Mouse (Mus musculus) liver, adult 2 months (tissue): ENCODE measurements at regions not wholly inside any gene's neighbourhood (a gene's known extent, or its start where the extent isn't known, plus 50 kb on each side); places are given as distances from the start of the nearest gene placed in this dataset.

Experiments
- DNase-seq: peaks from one replicate; pipeline ENCODE4 v3.0.0-alpha.2; 2011; ENCODE audit warnings: low read depth, low spot score; ENCODE audit errors: extremely low read depth
- H3K27ac ChIP-seq: fragments of 200-500 bp; replicated peaks from 2 replicates; pipeline ENCODE4 v1.5.1; 2012; ENCODE audit warnings: low read depth, mild to moderate bottlenecking, control low read depth, inconsistent platforms, low read length; ENCODE audit not compliant: insufficient read depth
- H3K27me3 ChIP-seq: fragments of 200-500 bp; 2 replicates; pipeline ENCODE4 v1.6.1; 2012; ENCODE audit warnings: mild to moderate bottlenecking, moderate library complexity, low read length, inconsistent platforms; ENCODE audit not compliant: control insufficient read depth, insufficient read depth
- H3K36me3 ChIP-seq: fragments of 200-500 bp; 2 replicates; pipeline ENCODE4 v1.6.1; 2012; ENCODE audit warnings: low read length, inconsistent platforms; ENCODE audit not compliant: control insufficient read depth, insufficient read depth
- H3K4me1 ChIP-seq: fragments of 200-500 bp; 2 replicates; pipeline ENCODE4 v1.6.1; 2011; ENCODE audit warnings: low read length; ENCODE audit not compliant: control insufficient read depth, insufficient read depth
- H3K4me3 ChIP-seq: fragments of 200-500 bp; 2 replicates; pipeline ENCODE4 v1.5.1; 2011; ENCODE audit warnings: low read depth, mild to moderate bottlenecking, control low read depth, low read length, moderate library complexity; ENCODE audit not compliant: insufficient read depth
- H3K79me2 ChIP-seq: fragments of 200-500 bp; 2 replicates; pipeline ENCODE4 v1.6.1; 2012; ENCODE audit warnings: inconsistent platforms, mild to moderate bottlenecking, low read length, moderate library complexity; ENCODE audit not compliant: control insufficient read depth, insufficient read depth
- H3K9ac ChIP-seq: fragments of 200-500 bp; 2 replicates; pipeline ENCODE4 v1.6.1; 2012; ENCODE audit warnings: low read depth, mild to moderate bottlenecking, control low read depth, inconsistent platforms, low read length
- CTCF ChIP-seq: fragments of 200-500 bp; IDR thresholded peaks from 2 replicates; pipeline ENCODE4 v1.5.1; 2011; ENCODE audit warnings: low read depth, low read length, control low read depth
- POLR2A ChIP-seq: fragments of 200-500 bp; IDR thresholded peaks from 2 replicates; pipeline ENCODE4 v1.6.1; 2011; ENCODE audit warnings: low read length, control low read depth; ENCODE audit not compliant: insufficient read depth; ENCODE audit errors: extremely low read depth
- WGBS: fragments of 180-500 bp; shearing (Covaris S2); methylation state at CpG from one replicate; pipeline ENCODE4 v1.1.7; 2018; 5-methylcytosine and 5-hydroxymethylcytosine counted together

GRCm38 (mm10) chr2:171766193-171766930 is 276.9 kb downstream of the Cbln4 start:
- Histone ChIP-seq H3K4me1 (no peaks in the 10 kb centered on the region), H3K79me2 (no peaks in the 10 kb centered on the region), H3K36me3 (no peaks in the 10 kb centered on the region), H3K27me3 (no peaks in the 10 kb centered on the region), H3K27ac (no peak overlapping the region), H3K9ac (no peak overlapping the region), H3K4me3 (no peak overlapping the region)
- 81% methylated on average over 7 of the region's 7 CpGs for WGBS
- TF ChIP-seq CTCF (no peak), POLR2A (no peak)
- DNase-seq: no peak

GRCm38 (mm10) chr2:171765071-171765470 is 278.2 kb downstream of the Cbln4 start:
- H3K4me1 ChIP-seq: no peaks in the 10 kb centered on the region
- WGBS: 86% methylated on average over 4 of the region's 4 CpGs
- no peak for DNase-seq

GRCm38 (mm10) chr2:171753502-171753901 is 289.8 kb downstream of the Cbln4 start:
- H3K36me3 ChIP-seq: no peaks in the 10 kb centered on the region
- no peak for TF ChIP-seq CTCF
- no peak for TF ChIP-seq POLR2A
- 77% methylated on average over 9 of the region's 9 CpGs for WGBS
- no peaks in the 10 kb centered on the region for H3K79me2 ChIP-seq
- no peak overlapping the region for H3K27ac ChIP-seq
- no peaks in the 10 kb centered on the region for H3K4me1 ChIP-seq
- H3K4me3 ChIP-seq: no peak overlapping the region
- H3K27me3 ChIP-seq: no peaks in the 10 kb centered on the region
- DNase-seq: no peak
- H3K9ac ChIP-seq: no peak overlapping the region

More at GRCm38 (mm10) chr2:171765071-171765470, 278.2 kb downstream of the Cbln4 start:
- no peaks in the 10 kb centered on the region for H3K36me3 ChIP-seq
- H3K79me2 ChIP-seq: no peaks in the 10 kb centered on the region
- no peak for TF ChIP-seq CTCF
- TF ChIP-seq POLR2A: no peak
- no peak overlapping the region for H3K9ac ChIP-seq
- no peaks in the 10 kb centered on the region for H3K27me3 ChIP-seq
- no peak overlapping the region for H3K27ac ChIP-seq
- no peak overlapping the region for H3K4me3 ChIP-seq

- H3K79me2 ChIP-seq: no peaks in the 10 kb centered on the region
- no peak overlapping the region for H3K9ac ChIP-seq
- WGBS: 33% methylated on average over 1 of the region's 1 CpGs
- no peak for DNase-seq
- H3K27me3 ChIP-seq: no peaks in the 10 kb centered on the region
- H3K4me1 ChIP-seq: no peaks in the 10 kb centered on the region
- H3K4me3 ChIP-seq: no peak overlapping the region
- TF ChIP-seq CTCF: no peak
- H3K27ac ChIP-seq: no peak overlapping the region
- no peaks in the 10 kb centered on the region for H3K36me3 ChIP-seq
Measured at GRCm38 (mm10) chr2:171747162-171747561, 296.1 kb downstream of the Cbln4 start.

- Histone ChIP-seq H3K9ac (no peak overlapping the region), H3K4me3 (no peak overlapping the region), H3K27ac (no peak overlapping the region), H3K36me3 (no peaks in the 10 kb centered on the region), H3K4me1 (no peaks in the 10 kb centered on the region), H3K79me2 (no peaks in the 10 kb centered on the region), H3K27me3 (no peaks in the 10 kb centered on the region)
- 6% methylated on average over 2 of the region's 2 CpGs for WGBS
- no peak for DNase-seq
- TF ChIP-seq POLR2A: no peak
- no peak for TF ChIP-seq CTCF
Measured at GRCm38 (mm10) chr2:171743111-171743510, 300.2 kb downstream of the Cbln4 start.

- Histone ChIP-seq H3K4me1 (no peaks in the 10 kb centered on the region), H3K27ac (no peak overlapping the region), H3K4me3 (no peak overlapping the region), H3K36me3 (no peaks in the 10 kb centered on the region), H3K27me3 (no peaks in the 10 kb centered on the region), H3K9ac (no peak overlapping the region), H3K79me2 (no peaks in the 10 kb centered on the region)
- no peak for DNase-seq
- 45% methylated on average over 11 of the region's 11 CpGs for WGBS
- TF ChIP-seq POLR2A (no peak), CTCF (no peak)
Measured at GRCm38 (mm10) chr2:171742706-171743105, 300.6 kb downstream of the Cbln4 start.
